Mouse (Mus musculus): ENCODE measurements around the gene Mettl3.
A peak's percentile ranks its signal among the peaks of the same experiment; 100 is the strongest.

Mettl3 gene

DNA sequence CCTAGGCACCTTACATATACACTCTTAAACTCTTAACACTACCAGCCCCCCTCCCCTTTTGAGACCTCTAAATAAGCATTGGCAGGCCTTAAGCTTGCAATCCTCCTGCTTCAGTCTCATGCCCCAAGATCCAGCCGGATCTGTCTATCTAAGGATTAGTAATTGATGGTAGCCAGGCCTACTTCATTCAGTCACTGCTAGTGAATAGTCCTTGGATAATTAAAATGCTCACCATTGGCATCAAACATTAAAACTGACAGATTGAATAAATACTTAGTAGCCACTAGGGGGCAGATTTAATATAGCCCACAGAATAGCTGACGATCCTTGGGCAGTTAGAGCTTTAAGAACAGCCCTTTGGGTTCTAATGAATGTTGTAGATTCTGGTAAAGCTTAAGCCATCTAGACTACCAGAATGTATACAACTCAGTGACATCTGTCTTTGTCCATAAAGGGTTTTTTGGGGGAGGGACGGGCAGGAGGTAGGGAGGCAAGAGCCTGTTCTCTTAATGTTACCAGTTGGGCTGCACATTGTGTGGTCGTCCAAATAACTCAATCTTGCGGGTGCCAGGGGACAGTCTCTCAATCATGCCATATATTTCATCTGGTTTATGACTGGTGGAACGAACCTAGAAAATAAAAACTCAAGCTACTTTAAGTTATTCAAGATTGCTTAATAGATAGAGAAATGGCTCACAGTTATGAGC, 9.2 kb downstream of the Mettl3 start:
- no peak for DNase-seq (ENCODE audit: low read depth in 1 of 2, low spot score in 2 of 2)

DNA sequence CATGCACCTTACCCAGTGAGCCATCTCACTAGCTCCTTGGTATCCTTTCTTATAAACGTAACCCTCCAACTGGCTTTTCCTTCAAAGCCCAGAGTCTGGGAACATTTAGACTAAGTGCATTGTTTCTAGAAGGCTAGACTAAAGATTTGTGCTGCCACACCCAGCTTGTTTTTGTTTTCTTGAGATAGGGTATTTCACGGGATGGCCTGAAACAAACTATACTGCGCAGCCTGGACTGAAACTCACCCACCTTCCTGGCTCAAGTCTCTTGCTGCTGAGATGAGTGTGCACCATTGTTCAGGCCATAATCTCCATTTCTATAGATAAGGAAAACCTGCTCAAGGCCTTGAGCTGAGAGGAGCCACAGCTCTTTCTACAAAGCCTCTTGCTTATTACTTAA, 20.7 kb downstream of the Mettl3 start:
- DNase-seq (ENCODE audit: low read depth in 1 of 2, low spot score in 2 of 2): no peak

DNA sequence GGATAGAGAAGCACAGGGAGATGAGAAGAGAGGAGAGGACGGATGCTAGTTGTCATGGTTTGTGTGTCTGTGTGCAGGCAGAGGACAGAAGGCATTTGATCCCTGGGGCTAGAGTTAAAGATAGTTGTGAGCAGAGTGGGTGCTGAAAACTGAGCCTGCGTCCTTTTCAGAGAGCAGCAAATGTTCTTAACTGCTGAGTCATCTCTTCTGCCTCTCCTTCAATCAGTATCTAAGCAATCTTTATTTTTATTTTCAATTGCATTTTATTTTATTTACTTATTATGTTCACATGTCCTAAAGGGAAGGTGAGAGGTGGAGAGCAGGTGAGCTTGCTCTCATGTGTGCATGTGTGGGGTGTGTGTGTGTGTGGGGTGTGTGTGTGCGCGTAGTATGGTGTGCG, 21.3 kb downstream of the Mettl3 start:
- DNase-seq (ENCODE audit: low read depth in 1 of 2, low spot score in 2 of 2): no peak

DNA sequence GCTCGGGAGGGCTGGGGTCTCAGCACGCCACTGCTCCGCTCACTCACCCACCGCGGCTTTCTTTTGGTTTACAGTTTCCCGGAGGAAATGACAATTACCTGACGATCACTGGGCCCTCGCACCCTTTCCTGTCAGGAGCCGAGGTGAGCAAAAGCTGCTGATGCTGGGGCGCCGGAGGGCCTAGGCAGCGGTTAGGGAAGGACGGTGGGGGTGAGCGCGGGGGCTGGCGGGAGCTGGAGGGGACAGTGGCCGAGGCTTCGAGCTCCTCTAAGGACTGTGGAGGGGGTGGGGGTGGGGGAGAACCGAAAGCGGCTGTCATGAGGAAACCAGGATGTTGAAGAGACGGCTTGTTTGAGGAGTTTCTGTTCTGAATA, 25.2 kb downstream of the Mettl3 start:
- DNase-seq (ENCODE audit: low read depth in 1 of 2, low spot score in 2 of 2): no peak

DNA sequence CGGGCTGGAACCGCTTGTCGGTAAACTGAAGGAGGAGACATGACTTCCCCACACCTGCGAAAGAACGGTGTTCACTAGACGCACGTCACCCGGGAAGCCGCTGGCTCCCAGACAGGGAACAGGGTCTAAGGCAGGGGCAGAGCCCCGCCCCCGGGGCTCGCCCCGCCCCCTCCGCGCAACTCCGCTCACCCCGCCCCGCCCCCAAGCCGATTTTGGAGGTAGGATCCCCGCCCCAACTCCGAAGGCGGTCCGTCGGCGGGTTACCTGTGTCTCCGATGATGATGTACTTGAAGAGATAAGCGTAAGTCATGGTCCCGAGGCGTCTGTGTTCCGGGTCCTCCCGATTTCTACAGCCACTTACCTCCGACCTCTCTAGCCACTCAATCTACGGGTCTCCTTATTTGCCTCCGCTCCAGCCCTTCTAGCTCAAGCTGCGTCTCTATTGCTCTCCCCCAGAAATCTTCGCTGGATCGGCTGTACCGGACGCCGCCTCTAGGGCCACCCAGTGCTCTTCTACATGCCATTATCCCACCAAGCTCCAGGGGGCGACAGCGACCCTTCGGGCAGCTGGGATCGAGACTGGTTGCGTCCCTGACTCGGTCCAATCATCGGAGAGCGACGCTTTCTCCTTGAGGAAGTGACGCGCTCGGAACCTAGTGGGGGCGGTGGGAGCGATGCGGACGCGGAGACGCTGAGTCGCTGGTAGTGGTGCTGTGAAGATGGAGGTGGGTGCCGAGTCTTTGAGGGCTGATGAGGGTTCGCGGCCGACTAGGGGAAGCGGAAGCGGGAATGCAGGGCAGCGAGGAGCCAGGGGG, 25.8 kb downstream of the Mettl3 start, which contains the start of the genes Tox4 and Rab2b:
Gene Tox4, plus strand, starts transcription at position 215 of the 815 bp plus-strand sequence.
Gene Rab2b, minus strand, starts transcription at position 614 of the 815 bp plus-strand sequence.
- peak; percentile 98 to 99 for DNase-seq (ENCODE audit: low read depth in 1 of 2, low spot score in 2 of 2)

DNA sequence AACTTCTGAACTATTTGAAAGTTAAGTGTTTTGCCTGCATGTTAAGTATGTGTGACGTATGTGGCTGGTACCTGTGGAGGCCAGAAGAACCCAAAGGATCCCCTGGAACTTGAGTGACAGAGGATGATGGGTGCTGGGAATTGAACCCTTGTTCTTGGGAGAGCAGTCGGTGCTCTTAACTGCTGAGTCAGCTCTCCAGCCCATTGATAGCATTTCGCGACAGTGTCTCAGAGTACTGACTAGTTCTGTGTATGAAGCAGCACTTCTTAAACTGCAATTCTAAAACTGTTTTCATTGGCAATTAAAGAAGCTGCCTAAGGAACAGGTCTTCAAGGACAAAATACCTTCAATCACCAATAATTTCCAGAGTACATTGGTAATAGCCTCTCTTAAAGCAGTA, 27.7 kb downstream of the Mettl3 start:
- no peak for DNase-seq (ENCODE audit: low read depth in 1 of 2, low spot score in 2 of 2)

DNA sequence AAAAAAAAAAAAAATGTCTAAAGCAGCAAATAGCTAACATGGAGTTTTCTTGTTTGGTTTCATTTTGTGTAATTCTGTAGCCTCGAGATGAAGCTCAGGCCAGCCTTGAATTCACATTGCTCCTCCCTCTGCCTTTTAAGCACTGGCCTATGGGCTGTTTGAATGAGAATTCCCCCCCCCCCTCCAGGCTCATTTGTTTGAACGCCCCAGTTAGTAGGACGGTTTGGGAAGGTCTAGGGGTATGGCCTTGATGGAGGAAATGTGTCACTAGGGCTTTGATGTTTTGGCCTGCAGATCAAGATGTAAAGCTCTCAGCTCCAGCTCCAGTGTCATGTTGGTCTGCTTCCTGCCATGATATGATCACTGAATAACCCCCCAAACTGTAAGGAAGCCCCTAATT, 32.1 kb downstream of the Mettl3 start:
- no peak for DNase-seq (ENCODE audit: low read depth in 1 of 2, low spot score in 2 of 2)

DNA sequence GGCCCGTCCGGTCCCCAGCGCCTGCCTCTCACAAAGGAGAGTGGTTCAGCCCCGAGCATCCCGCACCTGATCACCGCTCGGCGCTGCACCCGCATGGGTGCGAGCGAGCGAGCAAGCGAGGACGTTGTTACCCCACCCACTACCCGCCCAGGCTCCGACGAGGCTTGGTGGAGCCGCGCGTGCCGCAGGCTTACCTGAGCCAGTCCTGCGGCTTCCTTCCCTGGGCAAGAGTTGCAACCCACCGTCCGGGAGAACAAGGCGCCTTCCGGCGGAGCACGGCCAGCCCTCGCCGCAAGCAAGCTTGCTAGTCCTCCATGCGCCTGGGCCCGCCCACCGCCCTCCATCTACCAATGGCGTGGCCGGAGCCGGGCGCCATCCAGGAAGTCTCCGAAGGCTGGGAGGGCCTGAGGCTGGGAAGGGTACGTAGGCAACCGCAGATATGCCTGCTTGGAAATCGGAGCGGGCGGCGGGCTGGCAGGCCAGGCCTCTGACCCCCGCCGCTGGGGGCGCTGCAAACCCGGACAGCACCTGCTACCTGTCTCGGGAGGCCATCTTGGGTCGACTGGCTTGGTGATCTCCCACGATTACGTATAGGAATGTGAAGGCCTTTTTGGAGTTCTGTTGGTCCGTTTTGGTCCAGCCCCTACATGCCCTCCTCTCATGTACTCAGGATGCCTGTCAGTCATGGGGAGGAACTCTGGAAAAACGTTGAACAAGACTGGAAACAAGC, 47.3 kb downstream of the Mettl3 start, which contains the start of gene Chd8:
Gene Chd8, minus strand, starts transcription at position 297 of the 730 bp plus-strand sequence.
- DNase-seq (ENCODE audit: low read depth in 1 of 2, low spot score in 2 of 2): peak; percentile 94

DNA sequence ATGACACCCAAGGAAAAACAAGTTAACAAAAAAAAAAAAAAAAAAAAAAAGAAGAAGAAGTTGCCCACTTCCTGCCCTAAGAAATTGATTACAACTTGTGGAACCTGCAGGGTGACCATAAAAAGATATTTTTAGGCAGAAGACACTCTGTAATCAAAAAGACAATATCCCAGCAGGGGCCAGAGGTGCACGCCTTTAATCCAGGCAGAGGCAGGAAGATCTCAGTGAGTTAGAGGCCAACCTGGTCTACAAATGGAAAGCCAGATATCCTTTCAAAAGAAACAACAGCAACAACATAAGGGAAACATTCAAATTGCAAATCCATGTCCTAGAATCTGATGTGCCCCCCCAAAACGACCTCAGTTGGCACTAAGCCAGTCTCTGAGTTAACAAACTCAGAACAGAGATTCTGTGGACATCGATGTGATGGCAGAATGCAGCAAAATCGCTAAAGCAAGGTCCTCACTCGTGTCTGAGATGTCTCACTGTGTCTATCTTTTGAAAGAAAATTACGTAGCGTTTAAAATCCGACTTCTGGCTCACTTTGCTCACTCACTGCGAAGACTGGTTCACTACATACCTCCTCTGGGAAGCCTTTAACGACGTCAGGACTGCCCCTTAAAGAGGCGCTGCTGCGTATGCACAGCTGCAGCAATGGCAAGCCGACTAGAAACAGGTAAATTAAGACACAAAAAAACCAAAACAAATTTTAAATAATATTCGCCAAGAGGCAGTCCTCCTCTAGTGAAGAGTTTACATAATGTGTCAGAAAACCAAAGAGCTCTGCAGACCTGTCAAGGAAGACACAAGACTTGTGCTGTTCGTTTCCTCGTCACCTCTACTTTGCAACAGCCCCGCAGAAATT, 48.4 kb downstream of the Mettl3 start:
- no peak for DNase-seq (ENCODE audit: low read depth in 1 of 2, low spot score in 2 of 2)

DNA sequence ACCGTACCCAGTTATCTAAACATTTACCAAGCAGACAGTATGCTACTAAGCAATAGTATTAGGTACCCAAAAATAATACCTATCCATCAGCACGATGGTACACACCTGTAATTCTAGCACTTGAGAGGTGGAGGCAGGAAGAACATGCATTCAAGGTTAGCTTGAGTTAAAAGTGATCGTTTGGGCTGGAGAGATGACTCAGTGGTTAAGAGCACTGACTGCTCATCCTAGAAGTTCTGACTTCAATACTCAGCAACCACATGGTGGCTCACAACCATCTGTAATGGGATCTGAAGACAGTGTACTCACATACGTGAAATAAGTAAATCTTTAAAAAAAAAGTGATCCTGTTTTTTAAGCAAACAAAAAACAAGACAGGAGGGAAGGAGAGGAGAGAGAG, 58.8 kb downstream of the Mettl3 start:
- no peak for DNase-seq (ENCODE audit: low read depth in 1 of 2, low spot score in 2 of 2)

All from monocyte, adult 2 months (primary cell).